Mouse (Mus musculus) limb, embryonic 10.5 days (tissue): ENCODE measurements around the gene Agfg1. TPM values are rescaled to one million over a fixed set of nuclear protein-coding genes. Genes with fewer than 3 reads are reported as not detected.
"Not testable (repeated sequence)": the region's sequence is repeated elsewhere in the genome, so short reads cannot be mapped to it uniquely, and the experiment has no call there.

Source experiments
- DNase-seq: peaks from one replicate; pipeline ENCODE4 v3.0.0-alpha.2; 2017; ENCODE audit warnings: low spot score
- H3K27ac ChIP-seq: fragments of 300-500 bp; sonication (generic); 2 replicates; pipeline ENCODE4 v1.5.1; 2016; ENCODE audit warnings: mild to moderate bottlenecking
- H3K27me3 ChIP-seq: fragments of 300-500 bp; sonication (generic); 2 replicates; pipeline ENCODE4 v1.6.1; 2016; ENCODE audit warnings: low read depth, mild to moderate bottlenecking; ENCODE audit not compliant: poor library complexity, severe bottlenecking
- H3K36me3 ChIP-seq: fragments of 300-500 bp; sonication (generic); 2 replicates; pipeline ENCODE4 v1.6.1; 2016; ENCODE audit warnings: mild to moderate bottlenecking, moderate library complexity
- H3K4me1 ChIP-seq: fragments of 300-500 bp; sonication (generic); 2 replicates; pipeline ENCODE4 v1.6.1; 2016
- H3K4me3 ChIP-seq: fragments of 300-500 bp; sonication (generic); 2 replicates; pipeline ENCODE4 v1.5.1; 2016; ENCODE audit warnings: mild to moderate bottlenecking, moderate library complexity
- H3K9me3 ChIP-seq: fragments of 300-500 bp; sonication (generic); replicated peaks from 2 replicates; pipeline ENCODE4 v1.6.1; 2016; ENCODE audit warnings: mild to moderate bottlenecking
- WGBS: fragments of 180-500 bp; shearing (Covaris S2); methylation state at CpG from one replicate; pipeline ENCODE4 v1.1.7; 2016; 5-methylcytosine and 5-hydroxymethylcytosine counted together
- microRNA-seq: library from miRNA; unstranded; fragments of <30 nt; microRNA quantifications from one replicate; pipeline ENCODE4, GENCODE M21; 2017
- polyA plus RNA-seq: library from polyadenylated mRNA; unstranded; fragments of >200 nt; fragmentation: Nextera tagmentation; extraction: Ambion mirVana; gene quantifications from 2 replicates; pipeline ENCODE4 v1.2.1, GENCODE M21; 2016

Agfg1 gene
- polyA plus RNA-seq, 1 experiment from 2014 or later = 30.5 TPM

- H3K4me3 ChIP-seq, H3K4me1 ChIP-seq, H3K36me3 ChIP-seq, H3K9me3 ChIP-seq, H3K27ac ChIP-seq, DNase-seq, H3K27me3 ChIP-seq: not testable (repeated sequence)
- no CpG with 5 or more reads among the region's 6 CpGs for WGBS
Measured at GRCm38 (mm10) chr1:82943295-82943694, 104.0 kb downstream of the Agfg1 start, which contains the start of gene A030003K21Rik. TSS of gene A030003K21Rik (minus strand) at chr1:82943388.

GRCm38 (mm10) chr1:82946029-82946428, 106.7 kb downstream of the Agfg1 start:
- DNase-seq, H3K27me3 ChIP-seq, H3K27ac ChIP-seq, H3K36me3 ChIP-seq, H3K9me3 ChIP-seq, H3K4me1 ChIP-seq, H3K4me3 ChIP-seq: not testable (repeated sequence)
- 100% methylated on average over 2 of the region's 2 CpGs for whole genome bisulfite sequencing

- Histone ChIP-seq H3K27ac (no peak overlapping the region), H3K36me3 (no peaks in the 10 kb centered on the region), H3K27me3 (no peaks in the 10 kb centered on the region), H3K9me3 (no peaks in the 10 kb centered on the region), H3K4me1 (no peaks in the 10 kb centered on the region), H3K4me3 (no peak overlapping the region)
- DNase-seq = no peak
- WGBS = 86% methylated on average over 2 of the region's 2 CpGs
Measured at GRCm38 (mm10) chr1:82948601-82949000, 109.3 kb downstream of the Agfg1 start.

Small RNA genes lying within 50 kb of the gene (microRNA-seq; reads per million reads assigned to microRNA genes)
- not detected for gene Gm22396

Other genes with a start within 250 kb of the Agfg1 start
- 182 and 216 TPM in 2 replicates for gene Mff, start 114.6 kb upstream of the Agfg1 start, polyA plus RNA-seq
- 0.25 TPM in 1 of 2 replicates, not detected in the other for gene Tm4sf20, start 71.0 kb upstream of the Agfg1 start, polyA plus RNA-seq
- gene Gm47791, start 68.2 kb upstream of the Agfg1 start, polyA plus RNA-seq = not detected in 2 replicates
- 0.19 TPM in 1 of 2 replicates, not detected in the other for gene A030005L19Rik, start 73.8 kb downstream of the Agfg1 start, polyA plus RNA-seq
- not detected in 2 replicates for gene A030014E15Rik, start 85.4 kb downstream of the Agfg1 start, polyA plus RNA-seq
- not detected in 2 replicates for gene Gm6217, start 91.9 kb downstream of the Agfg1 start, polyA plus RNA-seq
- gene A030003K21Rik, start 103.9 kb downstream of the Agfg1 start, polyA plus RNA-seq = not detected in 2 replicates
- not detected in 2 replicates for gene Gm7544, start 116.5 kb downstream of the Agfg1 start, polyA plus RNA-seq
- not detected in 2 replicates for gene Gm47955, start 120.8 kb downstream of the Agfg1 start, polyA plus RNA-seq
- not detected in 2 replicates for gene Gm47959, start 161.1 kb downstream of the Agfg1 start, polyA plus RNA-seq
- gene Slc19a3, start 199.0 kb downstream of the Agfg1 start, polyA plus RNA-seq = 0.33 and 0.45 TPM in 2 replicates
- gene Krtap28-10, start 203.0 kb downstream of the Agfg1 start, polyA plus RNA-seq = not detected in 2 replicates
- gene Gm47969, start 205.4 kb downstream of the Agfg1 start, polyA plus RNA-seq = not detected in 2 replicates
- not detected in 2 replicates for gene A030005K14Rik, start 219.9 kb downstream of the Agfg1 start, polyA plus RNA-seq
- not detected in 2 replicates for gene Krtap28-13, start 221.4 kb downstream of the Agfg1 start, polyA plus RNA-seq